Mouse (Mus musculus) lung, embryonic 16.5 days (tissue): Measurements from ENCODE around the gene Il12rb1. TPM values are rescaled to one million over a fixed set of nuclear protein-coding genes. Genes with fewer than 3 reads are reported as not detected.

ENCODE experiments used
- ATAC-seq: fragments of 200-750 bp; cut with Nextera tagmentation; 2 replicates; pipeline ENCODE4 v1.8.0; 2017; ENCODE audit warnings: low read depth, mild to moderate bottlenecking, moderate library complexity
- H3K27ac ChIP-seq: fragments of 300-500 bp; sonication (generic); 2 replicates; pipeline ENCODE4 v1.5.1; 2014; ENCODE audit warnings: mild to moderate bottlenecking, control low read depth, low read length
- H3K27me3 ChIP-seq: fragments of 300-500 bp; sonication (generic); 2 replicates; pipeline ENCODE4 v1.6.1; 2014; ENCODE audit warnings: low read depth, low read length, mixed read lengths; ENCODE audit not compliant: control insufficient read depth, insufficient read depth
- H3K36me3 ChIP-seq: fragments of 300-500 bp; sonication (generic); 2 replicates; pipeline ENCODE4 v1.6.1; 2014; ENCODE audit warnings: low read length; ENCODE audit not compliant: control insufficient read depth, insufficient read depth
- H3K4me1 ChIP-seq: fragments of 300-500 bp; sonication (generic); replicated peaks from 2 replicates; pipeline ENCODE4 v1.6.1; 2014; ENCODE audit warnings: low read length, mixed read lengths; ENCODE audit not compliant: control insufficient read depth, insufficient read depth
- H3K4me2 ChIP-seq: fragments of 300-500 bp; sonication (generic); 2 replicates; pipeline ENCODE4 v1.6.1; 2014; ENCODE audit warnings: low read depth, low read length, control low read depth
- H3K4me3 ChIP-seq: fragments of 300-500 bp; sonication (generic); 2 replicates; pipeline ENCODE4 v1.5.1; 2014; ENCODE audit warnings: mild to moderate bottlenecking, low read length, control low read depth
- H3K9ac ChIP-seq: fragments of 300-500 bp; sonication (generic); 2 replicates; pipeline ENCODE4 v1.6.1; 2014; ENCODE audit warnings: low read length, control low read depth
- H3K9me3 ChIP-seq: fragments of 300-500 bp; sonication (generic); 2 replicates; pipeline ENCODE4 v1.6.1; 2016; ENCODE audit warnings: low read length; ENCODE audit not compliant: control insufficient read depth
- WGBS: fragments of 180-500 bp; shearing (Covaris S2); extraction: QIAGEN DNeasy Blood & Tissue Kit; methylation state at CpG from one replicate; pipeline ENCODE4 v1.1.7; 2014; 5-methylcytosine and 5-hydroxymethylcytosine counted together
- polyA plus RNA-seq: library from polyadenylated mRNA; unstranded; fragments of >200 nt; fragmentation: Nextera tagmentation; extraction: Ambion mirVana; gene quantifications from 2 replicates; pipeline ENCODE4 v1.2.1, GENCODE M21; 2015

The Il12rb1 gene
- polyA plus RNA-seq, 1 experiment from 2014 or later: 0.24 TPM

DNA sequence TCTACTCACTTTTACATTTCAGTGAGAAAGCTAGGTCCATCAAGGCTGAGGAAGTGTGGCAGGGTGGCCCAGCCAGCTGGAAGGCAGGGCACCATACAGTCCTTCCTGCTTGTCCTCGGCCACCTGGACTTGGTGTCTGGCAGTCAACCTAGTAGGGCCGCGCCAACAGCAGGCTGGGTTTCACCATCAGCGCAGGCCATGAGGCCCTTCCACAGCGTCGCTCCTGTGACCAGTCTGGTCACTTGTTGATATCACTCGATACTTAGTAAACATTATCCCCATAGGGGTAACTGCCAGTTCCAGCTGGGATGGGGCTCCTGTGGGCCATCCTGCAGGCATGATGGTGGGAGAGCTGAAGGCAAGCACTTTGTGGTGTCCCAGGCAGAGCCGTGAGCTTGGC is 23.3 kb downstream of the Il12rb1 start:
- 61% methylated on average over 8 of the region's 8 CpGs for WGBS
- H3K4me3 ChIP-seq: no peak overlapping the region
- no peak overlapping the region for H3K27ac ChIP-seq
- H3K9me3 ChIP-seq: no peaks in the 10 kb centered on the region
- H3K27me3 ChIP-seq: no peaks in the 10 kb centered on the region
- peaks cover 4% of the 10 kb centered on the region; the same call in 1 of the 2 replicates for H3K36me3 ChIP-seq
- no peak overlapping the region for H3K9ac ChIP-seq
- ATAC-seq: no peak
- H3K4me2 ChIP-seq: no peak overlapping the region
- peaks cover 8% of the 10 kb centered on the region for H3K4me1 ChIP-seq

GRCm38 (mm10) chr8:70832371-70832770 is 24.1 kb downstream of the Il12rb1 start:
- Histone ChIP-seq H3K27ac (0 out of 2 replicates have a peak overlapping the region, but pooled peaks have one; percentile 4), H3K4me1 (peaks cover 8% of the 10 kb centered on the region), H3K4me3 (no peak overlapping the region), H3K27me3 (no peaks in the 10 kb centered on the region), H3K36me3 (peaks cover 4% of the 10 kb centered on the region; the same call in 1 of the 2 replicates), H3K4me2 (no peak overlapping the region), H3K9ac (no peak overlapping the region), H3K9me3 (no peaks in the 10 kb centered on the region)
- ATAC-seq: no peak
- 68% methylated on average over 11 of the region's 11 CpGs for WGBS

GRCm38 (mm10) chr8:70833018-70833482 is 24.8 kb downstream of the Il12rb1 start:
- peak; percentile 44 for ATAC-seq
- 41% methylated on average over 9 of the region's 9 CpGs for WGBS

GRCm38 (mm10) chr8:70833520-70833919 is 25.3 kb downstream of the Il12rb1 start:
- 40% methylated on average over 15 of the region's 15 CpGs for WGBS
- Histone ChIP-seq H3K36me3 (peaks cover 4% of the 10 kb centered on the region; the same call in 1 of the 2 replicates), H3K27me3 (no peaks in the 10 kb centered on the region), H3K4me3 (no peak overlapping the region), H3K27ac (peak overlapping the region; percentile 4; the same call in 1 of the 2 replicates), H3K9me3 (no peaks in the 10 kb centered on the region), H3K4me1 (peaks cover 10% of the 10 kb centered on the region), H3K4me2 (no peak overlapping the region), H3K9ac (no peak overlapping the region)
- peak; percentile 42 for ATAC-seq

More at GRCm38 (mm10) chr8:70833018-70833482, 24.8 kb downstream of the Il12rb1 start:
- no peaks in the 10 kb centered on the region for H3K27me3 ChIP-seq
- no peak overlapping the region for H3K4me2 ChIP-seq
- H3K9me3 ChIP-seq: no peaks in the 10 kb centered on the region
- H3K27ac ChIP-seq: peak overlapping the region; percentile 4; the same call in 1 of the 2 replicates
- H3K9ac ChIP-seq: peak overlapping the region; percentile 8; the same call in 1 of the 2 replicates
- H3K36me3 ChIP-seq: peaks cover 4% of the 10 kb centered on the region; the same call in 1 of the 2 replicates
- H3K4me3 ChIP-seq: no peak overlapping the region
- peaks cover 8% of the 10 kb centered on the region for H3K4me1 ChIP-seq

GRCm38 (mm10) chr8:70834071-70834470 is 25.8 kb downstream of the Il12rb1 start:
- Histone ChIP-seq H3K27me3 (no peaks in the 10 kb centered on the region), H3K4me3 (no peak overlapping the region), H3K4me1 (peaks cover 12% of the 10 kb centered on the region), H3K9ac (no peak overlapping the region), H3K27ac (no peak overlapping the region), H3K9me3 (no peaks in the 10 kb centered on the region), H3K4me2 (no peak overlapping the region), H3K36me3 (peaks cover 4% of the 10 kb centered on the region; the same call in 1 of the 2 replicates)
- WGBS: 91% methylated on average over 3 of the region's 3 CpGs
- no peak for ATAC-seq

- Histone ChIP-seq H3K9me3 (no peaks in the 10 kb centered on the region), H3K4me1 (peaks cover 15% of the 10 kb centered on the region), H3K36me3 (peaks cover 4% of the 10 kb centered on the region; the same call in 1 of the 2 replicates), H3K9ac (no peak overlapping the region), H3K4me2 (no peak overlapping the region), H3K27ac (no peak overlapping the region), H3K4me3 (no peak overlapping the region), H3K27me3 (no peaks in the 10 kb centered on the region)
- ATAC-seq: no peak
- 86% methylated on average over 12 of the region's 12 CpGs for whole genome bisulfite sequencing
Measured at GRCm38 (mm10) chr8:70836666-70837065, 28.4 kb downstream of the Il12rb1 start.

GRCm38 (mm10) chr8:70838654-70839407 is 30.6 kb downstream of the Il12rb1 start:
- Histone ChIP-seq H3K4me1 (peaks cover 7% of the 10 kb centered on the region), H3K36me3 (peaks cover 4% of the 10 kb centered on the region; the same call in 1 of the 2 replicates), H3K4me3 (peak overlapping the region; percentile 75), H3K4me2 (peak overlapping the region; percentile 90), H3K9me3 (no peaks in the 10 kb centered on the region), H3K27ac (peak overlapping the region; percentile 92), H3K27me3 (no peaks in the 10 kb centered on the region), H3K9ac (peak overlapping the region; percentile 87)
- WGBS: under 1% methylated on average over 61 of the region's 66 CpGs
- peak; percentile 41 for ATAC-seq

DNA sequence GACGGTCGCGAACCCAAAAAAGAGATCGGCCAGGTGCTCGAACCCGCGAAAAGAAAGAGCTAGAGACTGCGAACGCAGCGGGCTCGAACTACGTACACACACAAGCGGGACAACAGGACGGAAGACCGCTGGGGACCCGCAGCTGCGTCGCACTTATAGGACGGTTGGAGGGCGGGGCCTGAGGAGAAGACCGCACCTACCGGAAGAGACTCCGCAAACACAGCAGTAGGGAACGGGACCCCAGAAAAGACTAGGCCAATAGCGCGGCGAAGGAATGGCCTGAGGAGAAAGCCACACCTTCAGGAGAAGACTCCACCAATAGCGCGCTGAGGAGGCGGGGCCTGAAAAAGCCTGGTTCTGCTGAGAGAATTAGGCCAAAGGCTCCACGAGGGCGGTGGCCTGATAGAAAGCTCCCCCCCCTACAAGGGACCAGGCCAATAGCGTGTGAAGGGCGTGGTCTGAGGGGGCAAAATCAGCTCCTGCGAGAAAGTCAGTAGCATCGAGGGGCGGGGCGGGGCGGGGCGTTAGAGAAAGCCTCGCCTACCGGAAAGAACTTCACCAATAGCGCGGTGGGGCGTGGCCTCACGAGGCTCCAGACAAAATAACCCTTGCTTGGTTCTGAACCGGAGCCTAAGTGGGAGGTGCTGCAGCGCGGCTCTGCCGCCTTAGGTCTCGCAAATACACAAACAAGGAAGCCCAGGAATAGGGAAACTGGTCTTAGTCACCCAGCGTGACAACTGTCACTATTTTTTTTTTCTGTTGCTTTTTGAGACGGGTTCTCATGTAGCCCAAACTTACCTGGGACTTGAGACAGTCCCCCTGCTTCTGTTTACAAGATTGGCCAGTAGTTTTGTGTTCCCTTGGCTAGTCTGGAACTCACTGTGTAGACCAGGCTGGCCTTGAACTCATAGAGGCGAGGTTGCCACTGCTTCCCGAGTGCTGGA is 31.4 kb downstream of the Il12rb1 start, which contains the start of gene Arrdc2:
Arrdc2 (minus strand) TSS at position 313 of the 944 bp plus-strand sequence.
- Histone ChIP-seq H3K4me1 (peaks cover 7% of the 10 kb centered on the region), H3K27me3 (no peaks in the 10 kb centered on the region), H3K9me3 (no peaks in the 10 kb centered on the region), H3K4me2 (peak within 1 kb of the TSS; percentile 90), H3K36me3 (peaks cover 4% of the 10 kb centered on the region; the same call in 1 of the 2 replicates), H3K27ac (peak within 1 kb of the TSS; percentile 92), H3K9ac (peak within 1 kb of the TSS; percentile 87), H3K4me3 (peak within 1 kb of the TSS; percentile 75)
- peak; percentile 98 for ATAC-seq
- 2% methylated on average over 55 of the region's 55 CpGs for WGBS
